Mouse (Mus musculus) intestine, postnatal 0 days (tissue): ENCODE measurements around the gene Letm1. TPM values are rescaled to one million over a fixed set of nuclear protein-coding genes. Genes with fewer than 3 reads are reported as not detected.

Source experiments
- ATAC-seq: fragments of 200-750 bp; cut with Nextera tagmentation; 2 replicates; pipeline ENCODE4 v1.8.0; 2017; ENCODE audit warnings: mild to moderate bottlenecking, moderate TSS enrichment, moderate library complexity
- H3K27ac ChIP-seq: fragments of 300-500 bp; sonication (generic); 2 replicates; pipeline ENCODE4 v1.5.1; 2014; ENCODE audit warnings: mild to moderate bottlenecking, low read depth, low read length, moderate library complexity
- H3K27me3 ChIP-seq: fragments of 300-500 bp; sonication (generic); replicated peaks from 2 replicates; pipeline ENCODE4 v1.6.1; 2014; ENCODE audit warnings: low read length, mixed read lengths; ENCODE audit not compliant: control insufficient read depth, insufficient read depth
- H3K36me3 ChIP-seq: fragments of 300-500 bp; sonication (generic); 2 replicates; pipeline ENCODE4 v1.6.1; 2014; ENCODE audit warnings: mild to moderate bottlenecking, moderate library complexity; ENCODE audit not compliant: control insufficient read depth, insufficient read depth
- H3K4me1 ChIP-seq: fragments of 300-500 bp; sonication (generic); replicated peaks from 2 replicates; pipeline ENCODE4 v1.6.1; 2014; ENCODE audit warnings: antibody characterized with exemption, low read length, mixed read lengths; ENCODE audit not compliant: control insufficient read depth, insufficient read depth
- H3K4me2 ChIP-seq: fragments of 300-500 bp; sonication (generic); replicated peaks from 2 replicates; pipeline ENCODE4 v1.6.1; 2014; ENCODE audit warnings: low read depth, mild to moderate bottlenecking, moderate library complexity
- H3K4me3 ChIP-seq: fragments of 300-500 bp; sonication (generic); 2 replicates; pipeline ENCODE4 v1.5.1; 2014; ENCODE audit warnings: low read depth, low read length
- H3K9ac ChIP-seq: fragments of 300-500 bp; sonication (generic); 2 replicates; pipeline ENCODE4 v1.6.1; 2014; ENCODE audit warnings: mild to moderate bottlenecking, low read depth, low read length
- H3K9me3 ChIP-seq: fragments of 300-500 bp; sonication (generic); 2 replicates; pipeline ENCODE4 v1.6.1; 2016; ENCODE audit warnings: mixed run types; ENCODE audit not compliant: control insufficient read depth
- CTCF ChIP-seq: sonication (generic); IDR thresholded peaks from 2 replicates; pipeline ENCODE4 v1.5.1; 2016; ENCODE audit warnings: low read depth, mild to moderate bottlenecking, control low read depth, antibody characterized with exemption, moderate library complexity
- WGBS: fragments of 180-500 bp; shearing (Covaris S2); extraction: QIAGEN DNeasy Blood & Tissue Kit; methylation state at CpG from one replicate; pipeline ENCODE4 v1.1.7; 2014; 5-methylcytosine and 5-hydroxymethylcytosine counted together
- polyA plus RNA-seq: library from polyadenylated mRNA; unstranded; fragments of >200 nt; fragmentation: Nextera tagmentation; extraction: Ambion mirVana; gene quantifications from 2 replicates; pipeline ENCODE4 v1.2.1, GENCODE M21; 2015

Letm1 gene
- 37.8 and 40.9 TPM in 2 replicates for polyA plus RNA-seq

DNA sequence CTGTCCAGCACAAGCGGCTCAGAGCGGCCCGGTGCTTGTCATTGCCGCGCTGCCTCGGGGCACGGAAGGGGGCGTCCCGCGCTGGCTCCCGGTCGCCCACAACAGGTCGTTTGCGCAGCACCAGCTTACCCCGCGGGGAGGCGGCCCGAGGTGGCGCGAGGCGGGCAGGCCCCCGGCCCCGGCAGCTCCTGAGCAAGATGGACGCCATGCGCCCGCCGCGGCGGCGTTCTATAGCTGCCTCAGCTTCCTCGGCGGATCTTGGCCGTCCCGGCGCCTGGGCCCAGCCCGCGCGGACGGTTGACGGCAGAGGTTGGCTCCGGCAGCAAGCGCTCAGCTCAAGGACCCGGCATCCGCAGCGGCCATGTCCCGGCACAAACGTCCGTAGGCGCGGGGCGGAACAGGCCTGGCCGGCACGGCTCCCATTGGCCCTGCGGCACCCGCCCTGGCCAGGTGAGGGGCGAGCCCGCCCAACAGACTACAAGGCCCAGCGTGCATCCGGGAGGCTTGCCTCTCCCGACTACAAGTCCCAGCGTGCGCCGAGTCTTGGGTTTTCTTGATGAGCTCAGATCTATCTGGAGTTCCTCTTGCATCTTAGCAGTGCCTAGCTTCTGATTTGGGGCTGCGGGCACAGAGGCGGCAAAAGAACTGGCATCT lies at the start of gene Letm1:
Gene Letm1 (minus strand): TSS at position 473 of the 654 bp plus-strand sequence.
- H3K4me1 ChIP-seq: peaks cover 5% of the 10 kb centered on the region
- peak within 1 kb of the TSS; percentile 73 for H3K27ac ChIP-seq
- peak within 1 kb of the TSS; percentile 77 for H3K9ac ChIP-seq
- peak; percentile 57 for TF ChIP-seq CTCF
- 0 out of 2 replicates have a peak, but pooled peaks cover 5% of the 10 kb centered on the region for H3K36me3 ChIP-seq
- peak within 1 kb of the TSS; percentile 93 for H3K4me3 ChIP-seq
- no peaks in the 10 kb centered on the region for H3K9me3 ChIP-seq
- peak; percentile 99 for ATAC-seq
- WGBS: under 1% methylated on average over 64 of the region's 65 CpGs
- H3K4me2 ChIP-seq: peak within 1 kb of the TSS; percentile 90
- H3K27me3 ChIP-seq: no peaks in the 10 kb centered on the region

GRCm38 (mm10) chr5:33830832-33831231 lies 48.2 kb upstream of the Letm1 start:
- no peaks in the 10 kb centered on the region for H3K9me3 ChIP-seq

GRCm38 (mm10) chr5:33829958-33830357 lies 47.3 kb upstream of the Letm1 start:
- no peaks in the 10 kb centered on the region for H3K9me3 ChIP-seq
- H3K4me3 ChIP-seq: no peak overlapping the region
- no peaks in the 10 kb centered on the region for H3K27me3 ChIP-seq
- H3K9ac ChIP-seq: no peak overlapping the region
- no peaks in the 10 kb centered on the region for H3K4me1 ChIP-seq
- ATAC-seq: no peak
- H3K36me3 ChIP-seq: peaks cover 4% of the 10 kb centered on the region; the same call in 1 of the 2 replicates
- TF ChIP-seq CTCF: no peak
- no peak overlapping the region for H3K4me2 ChIP-seq
- H3K27ac ChIP-seq: no peak overlapping the region
- 85% methylated on average over 3 of the region's 3 CpGs for WGBS

More at GRCm38 (mm10) chr5:33830832-33831231, 48.2 kb upstream of the Letm1 start:
- H3K36me3 ChIP-seq: peaks cover 4% of the 10 kb centered on the region; the same call in 1 of the 2 replicates
- 82% methylated on average over 1 of the region's 1 CpGs for WGBS
- no peak overlapping the region for H3K4me3 ChIP-seq
- peak; percentile 68 for TF ChIP-seq CTCF
- H3K9ac ChIP-seq: no peak overlapping the region
- no peaks in the 10 kb centered on the region for H3K4me1 ChIP-seq
- H3K4me2 ChIP-seq: no peak overlapping the region
- no peak for ATAC-seq
- no peak overlapping the region for H3K27ac ChIP-seq
- H3K27me3 ChIP-seq: no peaks in the 10 kb centered on the region

- H3K27me3 ChIP-seq: no peaks in the 10 kb centered on the region
- no peak overlapping the region for H3K4me3 ChIP-seq
- no peaks in the 10 kb centered on the region for H3K9me3 ChIP-seq
- no peak overlapping the region for H3K9ac ChIP-seq
- H3K4me1 ChIP-seq: peaks cover 5% of the 10 kb centered on the region; the same call in 1 of the 2 replicates
- H3K4me2 ChIP-seq: no peak overlapping the region
- WGBS: 85% methylated on average over 8 of the region's 8 CpGs
- no peak overlapping the region for H3K27ac ChIP-seq
- no peak for TF ChIP-seq CTCF
- H3K36me3 ChIP-seq: peaks cover 4% of the 10 kb centered on the region; the same call in 1 of the 2 replicates
- no peak for ATAC-seq
Observed at GRCm38 (mm10) chr5:33828107-33828506, 45.5 kb upstream of the Letm1 start.

DNA sequence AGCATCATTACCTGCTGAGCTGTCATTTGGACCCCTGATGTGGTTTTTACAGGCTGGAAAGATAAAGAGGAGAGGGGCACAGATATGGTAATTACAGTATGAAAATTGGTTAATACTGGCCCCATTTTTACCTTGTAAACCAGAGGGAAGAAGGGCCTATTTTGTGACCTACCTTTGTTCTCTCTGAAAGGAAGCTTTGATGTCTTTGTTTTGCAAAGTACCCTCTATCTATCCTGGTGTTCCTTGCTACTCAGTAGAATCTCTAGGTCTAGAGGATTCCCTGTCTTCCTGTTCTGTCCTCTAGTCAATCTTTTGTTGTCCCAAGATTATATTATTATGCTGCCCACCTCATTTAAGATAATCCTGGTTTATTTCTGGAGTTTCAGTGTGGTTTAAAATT lies 43.4 kb upstream of the Letm1 start:
- H3K4me2 ChIP-seq: no peak overlapping the region
- H3K9me3 ChIP-seq: no peaks in the 10 kb centered on the region
- TF ChIP-seq CTCF: no peak
- no peaks in the 10 kb centered on the region for H3K36me3 ChIP-seq
- peaks cover 5% of the 10 kb centered on the region for H3K4me1 ChIP-seq
- H3K4me3 ChIP-seq: no peak overlapping the region
- no peak for ATAC-seq
- H3K27ac ChIP-seq: peak overlapping the region; percentile 28; the same call in 1 of the 2 replicates
- H3K27me3 ChIP-seq: no peaks in the 10 kb centered on the region
- H3K9ac ChIP-seq: no peak overlapping the region

GRCm38 (mm10) chr5:33822456-33822855 lies 39.8 kb upstream of the Letm1 start:
- Histone ChIP-seq H3K27me3 (no peaks in the 10 kb centered on the region), H3K4me2 (peak overlapping the region; percentile 95; the same call in 1 of the 2 replicates), H3K4me3 (0 out of 2 replicates have a peak overlapping the region, but pooled peaks have one; percentile 92), H3K9ac (peak overlapping the region; percentile 18; the same call in 1 of the 2 replicates), H3K27ac (no peak overlapping the region), H3K9me3 (no peaks in the 10 kb centered on the region), H3K36me3 (no peaks in the 10 kb centered on the region), H3K4me1 (peaks cover 5% of the 10 kb centered on the region)
- WGBS: 36% methylated on average over 3 of the region's 3 CpGs
- no peak for TF ChIP-seq CTCF
- no peak for ATAC-seq
